Mouse (Mus musculus): ENCODE data around the gene Srsf5.
A peak's percentile ranks its signal among the peaks of the same experiment; 100 is the strongest.
"Not testable (repeated sequence)": the region's sequence is repeated elsewhere in the genome, so short reads cannot be mapped to it uniquely, and the experiment has no call there.

Gene Srsf5

DNA sequence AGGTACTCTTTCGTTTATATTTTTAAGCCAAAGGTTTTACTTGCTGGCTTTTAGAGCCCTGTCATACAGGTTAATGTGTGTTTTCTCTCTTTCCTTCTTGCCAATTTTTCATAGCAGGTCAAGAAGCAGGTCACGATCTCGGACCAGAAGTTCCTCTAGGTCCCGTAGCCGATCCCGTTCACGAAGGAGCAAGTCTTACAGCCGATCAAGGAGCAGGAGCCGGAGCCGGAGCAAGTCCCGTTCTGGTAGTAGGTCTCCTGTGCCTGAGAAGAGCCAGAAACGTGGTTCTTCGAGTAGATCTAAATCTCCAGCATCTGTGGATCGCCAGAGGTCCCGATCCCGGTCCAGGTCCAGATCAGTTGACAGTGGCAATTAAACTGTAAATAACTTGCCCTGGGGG is 4.3 kb downstream of the Srsf5 start:
- DNase-seq = not testable (repeated sequence)

DNA sequence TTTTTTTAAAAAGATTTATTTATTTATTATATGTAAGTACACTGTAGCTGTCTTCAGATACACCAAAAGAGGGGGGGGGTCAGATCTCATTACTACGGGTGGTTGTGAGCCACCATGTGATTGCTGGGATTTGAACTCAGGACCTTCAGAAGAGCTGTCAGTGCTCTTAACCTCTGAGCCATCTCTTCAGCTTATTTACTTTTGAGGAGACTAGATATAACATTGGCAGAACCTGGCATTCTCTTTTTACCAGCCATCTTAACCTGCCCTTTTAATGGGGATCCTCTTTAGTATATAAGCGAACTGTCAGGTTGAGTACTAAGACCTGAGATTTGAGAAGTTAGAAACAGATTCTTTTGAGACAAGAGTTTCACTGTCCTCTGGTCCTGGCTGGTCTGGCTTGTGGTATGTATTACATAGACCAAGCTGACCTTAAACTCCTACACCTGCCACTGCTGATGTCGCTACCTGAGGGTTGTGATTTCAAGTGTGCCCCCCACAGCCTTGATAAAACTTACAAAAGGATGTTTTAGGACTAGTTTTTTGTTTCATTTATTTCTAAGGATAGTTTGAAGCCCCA is 6.4 kb downstream of the Srsf5 start:
- no peak for DNase-seq

DNA sequence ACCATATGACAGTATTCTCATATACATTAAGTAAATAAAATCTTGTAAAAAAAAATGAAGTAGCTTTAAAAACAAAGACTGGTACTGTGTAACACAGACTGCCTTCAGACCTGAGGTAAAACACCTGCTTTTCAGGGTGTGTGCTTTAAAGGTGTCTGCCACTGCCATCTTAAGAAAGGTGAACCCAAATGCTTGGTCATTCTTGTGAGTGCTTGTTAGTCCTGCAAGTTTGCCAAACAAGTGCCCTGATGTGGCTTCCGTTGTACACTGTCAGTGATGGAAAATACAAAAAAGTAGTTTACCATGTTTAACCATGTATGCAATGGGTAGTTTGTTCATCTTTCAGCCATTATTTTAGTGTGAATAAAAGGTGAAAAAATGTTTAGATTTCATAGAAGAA is 7.2 kb downstream of the Srsf5 start:
- DNase-seq = no peak

DNA sequence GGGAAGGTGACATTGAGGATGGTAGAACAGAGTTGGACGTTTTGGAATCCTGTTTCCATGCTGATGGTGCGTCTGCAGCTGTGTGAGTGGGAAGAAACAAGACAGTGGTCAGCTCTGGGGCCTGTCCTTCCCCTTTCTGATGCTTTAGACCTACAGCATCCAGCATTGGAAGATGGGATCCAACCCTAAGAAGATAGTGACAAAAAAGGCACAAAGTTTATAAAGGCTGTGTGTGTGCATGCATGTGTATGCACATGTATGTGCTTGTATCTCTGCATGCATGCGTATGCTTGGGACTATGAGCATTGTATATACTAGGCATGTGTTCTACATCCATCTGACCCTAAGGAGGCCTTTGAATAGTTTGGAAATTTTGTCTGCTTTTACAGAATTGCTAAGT is 10.7 kb downstream of the Srsf5 start:
- DNase-seq = no peak

DNA sequence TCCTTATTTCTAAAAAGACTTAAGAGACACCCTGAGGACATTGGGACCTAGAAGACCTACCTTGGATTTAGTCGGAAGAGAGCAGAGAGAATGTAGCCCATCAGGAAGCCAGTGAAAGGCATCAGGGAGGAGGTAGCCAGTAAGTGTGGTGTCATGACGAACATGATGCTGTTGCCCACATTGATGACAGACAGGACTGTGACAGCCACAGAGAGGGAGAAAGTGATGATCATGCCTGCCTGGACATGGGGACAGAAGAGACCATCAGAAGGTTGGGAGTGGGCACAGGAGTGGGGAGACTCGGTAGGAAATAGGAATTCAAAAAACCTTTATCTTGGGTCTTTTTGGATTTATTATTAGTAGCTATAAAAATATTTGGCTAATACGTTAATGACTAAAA is 12.7 kb downstream of the Srsf5 start:
- DNase-seq = no peak

DNA sequence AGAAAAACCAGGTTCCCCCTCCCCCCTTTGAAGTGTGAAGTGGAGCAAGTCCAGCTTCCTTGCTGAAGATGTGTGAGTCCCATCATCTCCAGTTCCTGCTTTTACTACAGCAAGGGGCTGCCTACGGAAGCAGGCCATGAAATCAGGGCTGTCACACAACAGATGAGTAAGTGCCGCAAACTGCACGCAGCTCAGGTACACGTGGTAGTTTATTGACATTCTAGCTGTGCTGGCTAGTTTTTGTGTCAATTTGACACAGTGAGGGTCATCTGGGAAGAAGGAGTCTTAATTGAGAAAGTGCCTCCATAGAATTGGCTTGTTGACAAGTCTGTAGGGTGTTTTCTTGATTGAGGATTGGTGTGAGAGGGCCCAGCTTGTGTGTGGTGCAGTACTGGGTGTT is 17.3 kb downstream of the Srsf5 start:
- DNase-seq = no peak

DNA sequence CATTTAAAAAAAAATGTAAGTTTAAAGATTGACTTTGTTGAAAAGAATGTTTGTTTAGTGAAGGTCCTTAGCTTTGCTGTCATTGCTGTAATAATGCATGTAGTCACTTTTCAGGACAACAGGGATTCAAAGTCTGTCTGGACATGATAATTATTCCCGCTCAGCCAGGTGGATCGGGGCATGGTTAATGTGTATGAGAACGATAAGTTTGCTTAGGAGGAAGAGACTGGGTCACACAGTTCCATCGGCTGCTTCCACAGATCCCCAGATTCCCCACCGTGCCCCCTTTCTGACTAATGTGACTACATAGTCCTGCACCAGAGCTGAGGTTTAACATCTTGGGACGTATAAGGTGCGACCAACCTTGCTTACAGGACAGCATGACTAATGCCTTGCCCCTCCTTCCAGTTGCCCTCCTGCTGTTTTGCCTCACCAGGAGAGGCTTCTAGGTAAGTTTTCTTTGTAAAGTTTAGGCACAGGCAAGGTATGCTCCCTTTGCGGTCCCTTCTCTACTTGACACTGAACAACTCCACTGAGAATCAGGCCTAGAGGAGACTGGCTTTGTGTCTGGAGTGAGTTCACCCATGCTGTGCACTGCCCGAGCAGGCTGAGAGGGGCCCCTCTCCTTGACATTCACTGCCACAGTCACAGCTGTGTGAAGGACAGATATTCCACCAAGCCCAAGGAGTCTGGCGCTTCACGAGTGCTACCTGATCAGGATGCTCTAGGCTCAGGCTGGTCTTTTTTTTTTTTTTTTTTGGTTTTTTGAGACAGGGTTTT is 20.9 kb downstream of the Srsf5 start:
- DNase-seq = no peak

DNA sequence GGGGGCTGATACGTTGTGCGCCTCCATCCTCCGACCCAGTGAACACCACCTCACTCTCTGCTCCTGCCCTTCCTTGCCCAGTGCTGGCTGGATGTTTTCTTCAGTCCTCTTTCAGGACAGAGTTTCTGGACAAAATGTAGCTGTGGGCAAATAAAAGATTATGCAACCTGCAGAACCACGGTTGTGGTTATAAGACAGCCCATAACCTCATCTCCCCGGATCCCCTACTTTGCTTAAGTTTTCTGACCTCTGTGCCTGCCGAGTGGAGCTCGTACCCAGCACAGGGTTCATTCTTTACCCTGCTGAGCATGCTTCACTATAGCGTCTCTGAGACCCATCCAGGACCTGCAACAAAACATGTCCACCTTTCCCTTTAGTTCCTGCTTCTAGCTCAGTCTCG is 22.6 kb downstream of the Srsf5 start:
- no peak for DNase-seq

DNA sequence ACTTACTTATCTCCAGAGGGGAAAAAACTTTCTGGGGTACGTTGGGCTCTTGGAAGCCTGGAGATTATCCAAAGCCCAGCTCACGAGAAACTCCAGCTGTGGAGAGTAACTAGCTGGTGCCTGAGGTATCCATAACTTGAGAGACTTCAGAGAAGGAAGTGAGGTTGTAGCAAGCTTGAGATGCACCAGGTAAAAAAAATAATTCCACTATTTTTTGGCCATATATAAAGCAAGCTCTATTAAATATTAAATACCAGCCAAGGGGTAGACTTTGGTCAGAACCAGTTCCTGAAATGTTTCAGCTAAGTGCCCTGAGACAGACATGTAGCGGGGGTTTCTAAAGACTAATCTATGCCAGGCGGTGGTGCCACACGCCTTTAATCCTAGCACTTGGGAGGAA is 23.3 kb downstream of the Srsf5 start, which contains the start of gene Slc10a1:
Slc10a1 (minus strand) TSS at position 101 of the 400 bp plus-strand sequence.
- DNase-seq = no peak

DNA sequence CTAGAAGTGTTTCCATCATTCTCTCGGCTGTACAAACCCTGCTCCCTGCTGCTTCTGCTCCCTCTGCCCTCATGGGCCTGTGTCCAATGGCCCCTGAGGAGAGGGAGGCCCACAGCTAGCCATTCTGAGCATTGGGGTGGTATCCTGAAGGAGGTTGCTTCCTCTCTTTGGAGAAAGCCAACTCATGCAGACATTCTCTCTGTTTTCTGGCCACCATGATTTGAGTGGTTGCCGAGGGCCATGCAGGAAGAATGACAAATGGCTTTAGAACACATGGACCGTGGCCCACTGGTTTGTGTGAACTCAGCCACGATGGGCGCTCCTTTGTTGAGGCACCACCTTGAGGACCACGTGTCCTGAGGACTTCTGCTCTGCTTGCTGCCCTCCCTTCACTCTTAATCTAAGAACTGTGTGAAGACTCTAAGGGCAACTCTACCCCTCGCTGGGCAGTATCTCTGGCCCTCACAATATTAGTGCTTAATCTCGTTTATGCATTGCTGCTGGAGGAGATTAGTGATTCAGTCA is 24.9 kb downstream of the Srsf5 start:
- no peak for DNase-seq

DNA sequence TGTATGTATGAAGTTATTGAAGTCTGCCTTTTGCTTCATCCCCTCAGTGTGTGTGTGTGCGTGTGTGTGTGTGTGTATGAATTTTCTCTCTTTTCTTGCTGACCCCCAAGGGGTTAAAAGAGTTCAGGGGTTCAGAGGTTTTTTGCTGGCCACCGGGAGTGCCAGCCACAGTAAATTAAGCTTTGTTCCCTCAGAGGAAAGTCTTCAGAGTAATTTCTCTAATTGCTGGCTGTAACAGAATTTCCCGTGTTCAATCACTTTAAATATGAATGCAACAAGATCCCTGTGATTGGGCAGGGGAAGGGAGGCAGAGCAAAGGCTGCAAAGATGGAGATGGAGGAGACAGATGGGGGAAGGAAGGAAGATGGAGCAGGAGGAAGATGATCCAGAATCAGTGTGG is 26.5 kb downstream of the Srsf5 start:
- no peak for DNase-seq

DNA sequence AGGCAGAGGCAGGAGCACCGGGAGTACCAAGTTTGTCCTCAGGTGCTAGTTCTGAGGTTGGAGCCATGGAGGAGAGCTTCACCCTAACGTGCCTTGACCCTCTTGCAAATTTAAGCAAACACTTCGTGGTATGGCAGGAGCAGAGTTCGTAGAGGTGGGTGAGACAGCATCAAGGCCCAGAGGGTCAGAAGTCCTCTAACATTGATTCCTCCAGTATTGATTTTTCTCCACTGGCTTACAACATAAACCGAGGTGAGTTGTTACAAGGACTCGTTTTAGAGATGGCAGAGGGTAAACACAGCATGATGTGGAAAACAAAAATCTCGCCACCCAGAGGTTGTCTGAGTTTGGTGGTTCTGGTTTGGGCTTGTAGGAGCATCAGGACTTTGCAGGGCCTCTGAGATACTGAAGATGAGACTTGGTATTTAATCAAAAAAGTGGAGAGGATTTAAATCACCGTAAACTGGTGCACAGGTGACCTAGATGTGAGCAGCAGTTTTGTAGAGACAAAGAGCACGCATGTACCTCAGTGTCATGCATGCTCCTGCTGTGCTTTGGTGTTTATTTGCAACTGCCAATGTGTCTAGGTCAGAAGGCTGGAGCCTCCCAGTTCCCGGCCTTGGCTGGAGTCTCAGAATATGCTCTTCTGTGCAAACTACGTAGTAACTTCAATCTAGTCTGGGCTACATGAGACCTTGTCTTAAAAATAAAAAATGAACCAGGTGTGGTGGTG is 30.8 kb downstream of the Srsf5 start:
- no peak for DNase-seq

DNA sequence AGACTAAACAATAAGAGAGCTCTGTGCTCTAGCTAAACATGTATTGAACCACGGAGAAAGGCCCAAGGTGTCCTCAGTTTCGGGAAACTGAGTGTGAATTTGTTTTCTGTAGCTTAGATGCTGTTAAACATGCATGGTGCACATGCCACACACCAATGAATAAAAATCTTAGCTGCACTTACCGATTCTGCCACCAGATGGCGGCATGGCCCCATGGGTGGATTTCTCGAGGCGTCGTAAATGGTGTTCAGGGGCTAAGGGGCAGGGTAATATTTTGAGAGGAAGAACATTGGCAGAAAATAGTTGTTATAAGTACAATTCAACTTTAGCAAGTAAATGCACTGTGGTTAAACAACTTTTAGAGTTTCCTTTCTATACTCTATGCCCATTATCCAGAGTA is 37.0 kb downstream of the Srsf5 start:
- DNase-seq = peak; percentile 87

DNA sequence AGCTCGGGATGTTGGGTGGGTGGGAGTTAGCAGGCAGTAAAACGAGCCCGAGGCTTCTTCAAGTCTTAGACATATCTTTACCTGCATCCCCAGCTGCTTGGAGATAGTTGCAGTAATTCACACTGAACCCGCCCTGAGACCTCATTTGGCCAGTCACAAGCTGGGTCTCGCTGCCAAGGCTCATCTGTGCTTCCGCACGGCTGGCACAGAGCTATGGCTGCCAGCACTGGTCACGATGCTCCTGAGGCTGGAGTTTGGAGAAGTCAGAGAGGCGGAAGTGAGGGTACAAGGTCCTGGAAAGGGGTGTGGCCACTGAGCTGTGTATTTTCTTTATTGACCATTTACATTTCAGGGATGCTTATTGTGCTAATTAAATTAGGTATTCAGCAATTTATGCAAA is 38.4 kb downstream of the Srsf5 start:
- no peak for DNase-seq

DNA sequence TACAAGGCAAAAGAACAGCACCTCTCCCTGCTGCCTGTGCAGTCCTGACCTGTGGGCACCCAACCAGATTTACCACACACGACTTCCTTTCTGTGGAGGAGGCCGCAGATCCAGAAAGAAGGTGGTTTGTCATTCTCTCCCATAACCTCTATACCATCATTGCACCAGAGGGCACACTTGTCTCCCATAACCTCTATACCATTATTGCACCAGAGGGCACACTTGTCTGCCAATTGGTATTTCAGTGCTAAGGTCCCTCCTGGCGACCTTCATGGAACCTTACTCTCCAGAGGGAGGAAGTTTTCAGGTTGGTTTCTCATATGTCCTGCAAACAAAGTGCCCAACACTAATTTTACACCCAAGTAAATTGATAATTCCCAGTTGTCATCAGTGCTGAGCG is 41.3 kb downstream of the Srsf5 start:
- no peak for DNase-seq

DNA sequence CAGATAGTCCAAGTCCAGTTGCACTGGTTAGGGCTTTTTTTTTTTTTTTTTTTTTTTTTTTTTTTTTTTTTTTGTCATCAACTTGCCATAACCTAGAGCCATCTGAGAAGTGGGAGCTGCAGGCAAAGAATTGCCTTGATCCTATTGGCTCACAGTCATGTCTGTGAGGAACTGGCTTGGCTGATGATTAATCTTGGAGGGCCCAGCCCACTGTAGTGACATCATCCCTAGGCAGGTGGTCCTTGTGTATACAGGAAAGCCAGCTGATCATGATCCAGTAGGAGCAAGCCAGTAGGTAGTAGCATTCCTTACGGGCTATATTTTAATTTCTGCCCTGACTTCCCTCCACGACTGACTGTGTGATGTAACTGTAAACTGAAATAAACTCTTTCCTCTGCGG is 43.0 kb downstream of the Srsf5 start:
- no peak for DNase-seq

DNA sequence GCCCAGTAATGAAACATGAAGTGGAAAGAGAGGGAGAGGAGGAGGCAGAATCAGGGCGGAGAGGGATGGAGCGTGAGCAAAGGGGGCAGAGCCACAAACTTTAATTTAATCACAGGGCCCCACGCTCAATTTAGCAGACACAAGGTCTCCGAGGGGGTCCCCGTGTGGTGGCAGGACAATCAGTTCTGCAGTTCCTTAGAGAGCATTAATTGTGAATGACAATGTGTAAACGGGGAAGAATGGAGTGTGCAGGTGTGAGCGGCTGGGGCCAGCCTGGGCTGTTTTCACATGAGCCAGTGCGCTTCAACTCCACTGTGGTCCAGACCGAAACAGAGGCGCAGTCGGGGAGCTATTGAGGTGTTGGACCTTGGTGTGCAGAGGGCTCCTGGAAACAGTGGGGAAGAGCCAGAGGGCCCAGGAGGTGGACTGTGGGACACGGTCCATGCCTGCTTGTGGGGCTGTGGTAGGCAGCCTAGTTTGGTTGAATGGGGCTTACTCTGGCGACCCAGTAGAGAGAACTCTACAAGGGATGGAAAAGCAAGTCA is 45.7 kb downstream of the Srsf5 start:
- DNase-seq = no peak

DNA sequence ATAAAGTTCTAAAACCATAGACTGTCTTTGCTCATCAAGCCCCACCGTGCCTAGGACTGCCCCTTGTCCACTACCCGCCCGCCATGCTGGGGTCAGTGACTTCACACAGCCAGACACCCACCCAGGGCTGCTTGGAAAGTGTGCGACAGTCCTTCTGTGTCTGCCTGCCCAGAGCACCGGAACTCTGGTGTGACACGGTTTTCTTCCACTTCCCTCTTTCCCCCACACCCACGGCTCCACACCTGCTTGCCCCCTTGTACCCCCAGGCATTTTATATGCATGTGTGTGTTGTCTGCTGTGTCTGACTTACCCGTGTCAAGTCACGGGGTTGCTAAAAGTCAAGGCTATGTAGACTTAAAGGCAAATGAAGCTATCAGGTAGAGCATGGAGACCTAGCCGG is 46.5 kb downstream of the Srsf5 start:
- DNase-seq = no peak

DNA sequence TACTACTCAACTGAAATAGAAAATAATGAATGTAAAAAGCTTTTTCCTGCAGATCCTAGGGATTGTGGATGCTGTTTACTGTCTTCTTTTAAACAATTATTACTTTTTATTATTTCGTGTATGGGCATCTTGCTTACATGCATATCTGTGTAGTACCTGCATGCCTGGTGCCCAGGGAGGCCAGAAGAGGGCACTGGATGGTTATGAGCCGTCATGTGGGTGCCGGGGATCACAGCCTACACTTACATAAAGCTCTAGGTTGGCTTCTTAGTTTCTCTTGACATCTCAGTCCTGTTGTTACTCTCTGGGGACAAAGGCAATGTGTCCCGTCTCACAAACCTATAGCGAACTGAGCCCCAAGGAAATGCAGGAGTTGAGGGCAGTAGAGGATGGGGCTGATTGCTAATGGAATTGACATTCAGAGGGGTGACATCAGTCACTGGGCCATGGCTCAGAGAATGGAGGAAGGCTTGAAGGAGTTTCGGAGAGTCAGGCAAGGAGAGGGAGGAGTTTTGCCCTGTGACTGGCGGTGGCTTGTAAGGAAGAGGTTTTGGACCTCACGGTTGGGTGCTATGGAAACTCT is 47.3 kb downstream of the Srsf5 start:
- DNase-seq = no peak

DNA sequence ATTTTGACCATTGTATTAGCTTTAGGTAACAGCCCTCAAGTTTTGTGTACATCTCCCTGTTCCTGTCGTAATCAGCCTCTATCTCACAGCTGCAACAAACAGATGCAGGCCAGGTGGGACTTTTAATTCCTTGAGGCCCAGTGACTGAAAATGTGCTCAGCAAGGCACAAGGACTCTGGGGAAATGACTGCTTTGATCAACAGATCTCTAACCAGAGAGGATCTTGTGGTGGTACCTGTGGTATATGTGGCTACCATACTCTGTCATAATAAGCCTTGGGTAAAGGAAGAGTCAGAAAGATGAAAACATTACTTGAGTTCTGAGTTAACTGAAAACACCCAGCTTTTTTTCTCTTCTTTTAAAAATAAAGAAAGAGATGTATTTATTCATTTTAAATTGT is 48.5 kb downstream of the Srsf5 start:
- DNase-seq = no peak

DNA sequence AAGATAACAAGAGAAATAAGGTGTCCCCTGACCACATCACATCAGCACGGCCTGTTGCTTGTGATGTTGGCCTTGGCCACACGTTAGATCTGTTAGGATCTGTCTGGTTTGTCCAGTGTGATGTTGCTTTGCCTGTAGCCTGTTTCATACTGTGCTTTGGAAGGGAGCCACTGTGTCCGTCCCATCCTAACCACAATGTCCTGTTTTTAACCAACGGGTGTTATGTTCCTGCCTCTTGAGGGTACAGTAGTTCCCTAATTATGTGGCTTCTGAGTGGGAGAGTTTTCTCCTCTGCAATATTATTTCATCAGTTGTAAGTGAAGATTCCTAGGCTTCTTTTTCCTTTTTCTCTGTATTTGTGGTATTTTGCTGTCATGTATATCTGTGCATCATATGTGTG is 50.0 kb downstream of the Srsf5 start:
- no peak for DNase-seq

DNA sequence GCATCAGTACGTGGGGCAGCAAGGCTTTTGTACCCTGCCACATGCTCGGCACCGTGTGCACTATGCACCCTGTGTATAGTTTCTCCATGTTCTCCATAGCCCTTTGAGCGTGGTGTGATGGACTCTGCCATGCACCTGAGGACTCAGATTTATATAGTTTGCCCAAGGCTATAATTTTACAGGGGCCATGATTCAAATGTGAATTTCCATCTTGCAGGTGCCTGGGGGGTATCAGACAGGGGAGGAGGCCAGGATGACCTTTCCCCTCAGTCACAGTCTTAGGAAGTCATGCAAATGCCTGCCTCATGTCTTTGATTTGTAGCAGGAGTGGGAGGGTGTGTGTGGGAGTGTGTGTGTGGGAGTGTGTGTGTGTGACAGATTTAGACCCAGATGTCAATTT is 52.3 kb downstream of the Srsf5 start:
- no peak for DNase-seq

DNA sequence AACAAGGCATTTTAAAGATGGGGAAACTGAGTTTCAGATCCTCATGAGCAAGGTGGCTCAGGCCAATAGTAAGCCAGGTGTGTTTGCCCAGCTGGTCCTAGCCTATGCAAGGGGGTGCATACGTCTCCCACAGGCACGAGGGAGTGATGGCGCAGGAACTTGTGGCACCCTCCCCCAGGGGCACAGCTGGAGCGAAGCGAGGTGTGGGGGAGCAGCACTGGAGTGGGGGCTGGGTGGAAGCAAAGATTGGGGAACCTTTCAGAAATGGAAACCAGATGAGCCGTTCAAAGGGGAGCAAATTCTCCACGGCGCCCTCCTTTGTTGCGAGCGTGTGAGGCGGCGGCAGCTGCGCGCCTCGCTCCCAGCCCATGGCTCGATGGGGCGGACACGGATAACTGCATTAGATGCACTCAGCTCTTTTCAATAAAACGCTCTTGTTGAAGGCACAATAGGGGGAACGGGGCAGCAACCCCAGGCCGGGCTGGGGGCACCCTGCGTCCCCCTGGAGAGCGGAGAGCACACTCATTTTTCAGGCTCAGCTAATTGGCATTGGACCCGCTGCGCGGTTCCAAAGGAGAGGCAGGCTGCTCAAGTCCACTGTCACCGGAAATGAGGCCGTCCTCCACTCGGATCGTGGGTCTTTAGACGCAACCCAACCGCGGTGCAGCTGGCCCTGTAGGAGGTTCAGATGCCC is 53.4 kb downstream of the Srsf5 start:
- peak; percentile 9 for DNase-seq
